Mouse (Mus musculus) kidney, postnatal 0 days (tissue): ENCODE data around the gene Ptpn13. TPM values are rescaled to one million over a fixed set of nuclear protein-coding genes. Genes with fewer than 3 reads are reported as not detected.

Source experiments
- ATAC-seq: fragments of 200-750 bp; cut with Nextera tagmentation; replicated peaks from 2 replicates; pipeline ENCODE4 v1.8.0; 2017; ENCODE audit warnings: low read depth, moderate number of reproducible peaks, moderate TSS enrichment, moderate library complexity; ENCODE audit not compliant: low FRiP score
- DNase-seq: peaks from one replicate; pipeline ENCODE4 v3.0.0-alpha.2; 2016; ENCODE audit warnings: low spot score
- H3K27ac ChIP-seq: fragments of 300-500 bp; sonication (generic); 2 replicates; pipeline ENCODE4 v1.5.1; 2014; ENCODE audit warnings: mild to moderate bottlenecking
- H3K27me3 ChIP-seq: fragments of 300-500 bp; sonication (generic); 2 replicates; pipeline ENCODE4 v1.6.1; 2014; ENCODE audit warnings: low read length, mixed read lengths; ENCODE audit not compliant: insufficient read depth
- H3K36me3 ChIP-seq: fragments of 300-500 bp; sonication (generic); 2 replicates; pipeline ENCODE4 v1.6.1; 2014; ENCODE audit warnings: low read length, mixed read lengths; ENCODE audit not compliant: insufficient read depth
- H3K4me1 ChIP-seq: fragments of 300-500 bp; sonication (generic); replicated peaks from 2 replicates; pipeline ENCODE4 v1.6.1; 2014; ENCODE audit warnings: antibody characterized with exemption, low read length, mixed read lengths; ENCODE audit not compliant: insufficient read depth
- H3K4me2 ChIP-seq: fragments of 300-500 bp; sonication (generic); 2 replicates; pipeline ENCODE4 v1.6.1; 2014; ENCODE audit warnings: mild to moderate bottlenecking, low read length, moderate library complexity, mixed read lengths
- H3K4me3 ChIP-seq: fragments of 300-500 bp; sonication (generic); replicated peaks from 2 replicates; pipeline ENCODE4 v1.5.1; 2014; ENCODE audit warnings: low read depth, low read length
- H3K9ac ChIP-seq: fragments of 300-500 bp; sonication (generic); 2 replicates; pipeline ENCODE4 v1.6.1; 2014; ENCODE audit warnings: low read depth, low read length
- H3K9me3 ChIP-seq: fragments of 300-500 bp; sonication (generic); replicated peaks from 2 replicates; pipeline ENCODE4 v1.6.1; 2016; ENCODE audit warnings: low read length, inconsistent platforms, mixed read lengths
- CTCF ChIP-seq: IDR thresholded peaks from 2 replicates; pipeline ENCODE4 v1.5.1; 2016; ENCODE audit warnings: antibody characterized with exemption, low read depth, mild to moderate bottlenecking, moderate library complexity
- WGBS: fragments of 180-500 bp; shearing (Covaris S2); extraction: QIAGEN DNeasy Blood & Tissue Kit; methylation state at CpG from one replicate; pipeline ENCODE4 v1.1.7; 2014; 5-methylcytosine and 5-hydroxymethylcytosine counted together
- polyA plus RNA-seq: library from polyadenylated mRNA; unstranded; fragments of >200 nt; fragmentation: Nextera tagmentation; extraction: Ambion mirVana; gene quantifications from 2 replicates; pipeline ENCODE4 v1.2.1, GENCODE M21; 2015

Ptpn13 gene
- polyA plus RNA-seq, 1 experiment from 2014 or later: 20.4 TPM

DNA sequence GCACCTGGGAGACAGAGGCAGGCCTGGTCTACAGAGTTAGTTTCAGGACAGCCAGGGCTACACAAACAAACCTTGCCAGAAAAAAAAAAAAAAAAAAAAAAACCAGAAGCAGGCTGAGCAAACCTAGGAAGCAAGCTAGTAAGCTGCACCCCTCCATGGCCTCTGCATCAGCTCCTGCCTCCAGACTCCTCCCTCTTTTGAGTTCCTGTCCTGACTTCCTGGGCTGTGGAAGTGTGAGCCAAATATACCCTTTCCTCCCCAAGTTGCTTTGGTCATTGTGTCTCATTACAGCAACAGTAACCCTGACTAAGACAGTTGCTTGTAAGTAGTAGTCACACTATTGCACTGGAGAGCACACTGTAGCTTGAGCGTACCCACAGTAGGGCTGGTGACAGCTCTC is 219.2 kb downstream of the Ptpn13 start:
- no peaks in the 10 kb centered on the region for H3K27me3 ChIP-seq
- H3K4me1 ChIP-seq: no peaks in the 10 kb centered on the region
- no peaks in the 10 kb centered on the region for H3K9me3 ChIP-seq
- ATAC-seq (no peak), DNase-seq (peak; percentile 45)
- H3K4me2 ChIP-seq: no peak overlapping the region
- TF ChIP-seq CTCF: no peak
- 97% methylated on average over 1 of the region's 1 CpGs for WGBS
- no peak overlapping the region for H3K9ac ChIP-seq
- no peak overlapping the region for H3K27ac ChIP-seq
- H3K36me3 ChIP-seq: no peaks in the 10 kb centered on the region
- no peak overlapping the region for H3K4me3 ChIP-seq

DNA sequence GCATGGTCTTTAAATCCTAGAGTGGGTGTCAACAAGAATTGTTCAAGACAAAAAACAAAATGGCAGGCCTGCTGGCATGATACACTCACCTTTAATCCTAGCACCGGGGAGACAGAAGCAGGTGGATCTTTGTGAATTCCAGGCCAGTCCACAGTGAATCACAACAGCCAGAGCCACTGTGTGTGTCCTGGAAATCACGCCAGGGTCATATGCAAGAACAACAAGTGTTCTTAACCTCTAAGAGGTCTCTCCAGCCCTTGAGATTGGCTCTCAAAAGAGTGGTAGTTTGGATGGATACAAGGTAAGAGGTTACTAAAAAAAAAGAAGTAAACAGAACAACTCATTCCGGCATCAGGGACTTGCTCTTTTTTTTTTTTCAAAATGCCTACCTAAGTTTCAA is 222.3 kb downstream of the Ptpn13 start:
- DNase-seq (no peak), ATAC-seq (no peak)
- H3K27me3 ChIP-seq: no peaks in the 10 kb centered on the region
- H3K4me3 ChIP-seq: no peak overlapping the region
- H3K9ac ChIP-seq: no peak overlapping the region
- no peaks in the 10 kb centered on the region for H3K9me3 ChIP-seq
- no peak for TF ChIP-seq CTCF
- no peak overlapping the region for H3K27ac ChIP-seq
- H3K4me2 ChIP-seq: no peak overlapping the region
- no peaks in the 10 kb centered on the region for H3K4me1 ChIP-seq
- H3K36me3 ChIP-seq: no peaks in the 10 kb centered on the region
- 81% methylated on average over 3 of the region's 3 CpGs for WGBS

Other genes starting within 250 kb of the Ptpn13 start
- 0.40 and 0.41 TPM in 2 replicates for gene Mapk10, start 213.9 kb upstream of the Ptpn13 start, polyA plus RNA-seq
- gene Slc10a6, start 204.2 kb downstream of the Ptpn13 start, polyA plus RNA-seq: 0.27 and 0.39 TPM in 2 replicates
- gene 1700016H13Rik, start 230.8 kb downstream of the Ptpn13 start, polyA plus RNA-seq: 0.11 and 0.20 TPM in 2 replicates